Mouse (Mus musculus) midbrain, embryonic 11.5 days (tissue): ENCODE measurements around the gene Cyp2d34. TPM values are rescaled to one million over a fixed set of nuclear protein-coding genes. Genes with fewer than 3 reads are reported as not detected.

Source experiments
- ATAC-seq: fragments of 200-750 bp; cut with Nextera tagmentation; 2 replicates; pipeline ENCODE4 v1.8.0; 2017; ENCODE audit warnings: moderate TSS enrichment, moderate library complexity; ENCODE audit not compliant: low FRiP score
- DNase-seq: peaks from one replicate; pipeline ENCODE4 v3.0.0; 2015; ENCODE audit warnings: low spot score; ENCODE audit errors: missing footprints
- H3K27ac ChIP-seq: fragments of 300-500 bp; sonication (generic); 2 replicates; pipeline ENCODE4 v1.5.1; 2014; ENCODE audit warnings: low read depth, low read length
- H3K27me3 ChIP-seq: fragments of 300-500 bp; sonication (generic); 2 replicates; pipeline ENCODE4 v1.6.1; 2014; ENCODE audit warnings: mild to moderate bottlenecking, low read length, moderate library complexity, mixed read lengths; ENCODE audit not compliant: control insufficient read depth, insufficient read depth
- H3K36me3 ChIP-seq: fragments of 300-500 bp; sonication (generic); 2 replicates; pipeline ENCODE4 v1.6.1; 2014; ENCODE audit warnings: mild to moderate bottlenecking, low read length, moderate library complexity, mixed read lengths; ENCODE audit not compliant: control insufficient read depth, insufficient read depth
- H3K4me1 ChIP-seq: fragments of 300-500 bp; sonication (generic); 2 replicates; pipeline ENCODE4 v1.6.1; 2014; ENCODE audit warnings: low read length; ENCODE audit not compliant: control insufficient read depth, insufficient read depth
- H3K4me2 ChIP-seq: fragments of 300-500 bp; sonication (generic); 2 replicates; pipeline ENCODE4 v1.6.1; 2014; ENCODE audit warnings: mild to moderate bottlenecking, moderate library complexity
- H3K4me3 ChIP-seq: fragments of 300-500 bp; sonication (generic); 2 replicates; pipeline ENCODE4 v1.5.1; 2014; ENCODE audit warnings: low read depth, low read length
- H3K9ac ChIP-seq: fragments of 300-500 bp; sonication (generic); 2 replicates; pipeline ENCODE4 v1.6.1; 2014; ENCODE audit warnings: low read length
- H3K9me3 ChIP-seq: fragments of 300-500 bp; sonication (generic); 2 replicates; pipeline ENCODE4 v1.6.1; 2016; ENCODE audit warnings: low read length; ENCODE audit not compliant: control insufficient read depth
- WGBS: fragments of 180-500 bp; shearing (Covaris S2); extraction: QIAGEN DNeasy Blood & Tissue Kit; methylation state at CpG from one replicate; pipeline ENCODE4 v1.1.7; 2014; 5-methylcytosine and 5-hydroxymethylcytosine counted together
- polyA plus RNA-seq: library from polyadenylated mRNA; unstranded; fragments of >200 nt; fragmentation: Nextera tagmentation; extraction: Ambion mirVana; gene quantifications from 2 replicates; pipeline ENCODE4 v1.2.1, GENCODE M21; 2014

The Cyp2d34 gene
- not detected in 2 replicates for polyA plus RNA-seq

DNA sequence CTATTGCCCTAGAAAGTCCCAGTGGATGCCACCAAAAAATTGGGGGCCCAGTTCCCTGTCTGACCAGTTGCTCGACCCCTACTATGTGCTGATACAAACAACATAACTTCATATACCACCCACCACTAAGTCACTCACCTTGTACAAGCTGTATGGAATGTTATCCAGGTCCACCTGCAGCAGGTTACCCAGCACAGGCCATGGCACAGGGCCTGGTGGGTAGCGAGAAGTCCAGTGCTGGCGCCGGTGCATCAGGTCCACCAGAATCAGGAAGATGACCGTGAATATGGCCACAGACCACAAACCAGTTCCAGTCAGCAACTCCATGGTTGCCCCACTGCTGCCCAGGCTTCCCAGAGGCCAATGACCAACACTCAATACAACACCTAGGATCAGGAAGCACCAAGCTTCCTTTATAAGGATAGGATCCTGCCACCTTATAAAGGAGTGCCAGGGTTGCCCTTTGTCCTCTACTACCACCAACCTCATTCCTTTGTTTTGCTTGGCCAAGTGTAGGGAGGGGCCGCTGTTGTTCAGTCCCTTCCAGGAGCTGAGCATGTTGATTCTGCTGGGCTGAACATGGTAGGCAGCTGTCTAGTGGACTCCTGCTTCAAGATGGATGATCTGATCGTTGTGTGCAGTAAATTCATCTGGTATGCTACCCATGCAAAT, at the start of gene Cyp2d34:
Gene Cyp2d34 (minus strand): TSS at position 416 of the 672 bp plus-strand sequence.
- no peak within 1 kb of the TSS for H3K4me2 ChIP-seq
- WGBS = 91% methylated on average over 7 of the region's 7 CpGs
- ATAC-seq (no peak), DNase-seq (no peak)
- no peak within 1 kb of the TSS for H3K27ac ChIP-seq
- H3K4me1 ChIP-seq = no peaks in the 10 kb centered on the region
- H3K36me3 ChIP-seq = no peaks in the 10 kb centered on the region
- H3K9ac ChIP-seq = no peak within 1 kb of the TSS
- H3K4me3 ChIP-seq = no peak within 1 kb of the TSS
- H3K9me3 ChIP-seq = no peaks in the 10 kb centered on the region
- no peaks in the 10 kb centered on the region for H3K27me3 ChIP-seq

DNA sequence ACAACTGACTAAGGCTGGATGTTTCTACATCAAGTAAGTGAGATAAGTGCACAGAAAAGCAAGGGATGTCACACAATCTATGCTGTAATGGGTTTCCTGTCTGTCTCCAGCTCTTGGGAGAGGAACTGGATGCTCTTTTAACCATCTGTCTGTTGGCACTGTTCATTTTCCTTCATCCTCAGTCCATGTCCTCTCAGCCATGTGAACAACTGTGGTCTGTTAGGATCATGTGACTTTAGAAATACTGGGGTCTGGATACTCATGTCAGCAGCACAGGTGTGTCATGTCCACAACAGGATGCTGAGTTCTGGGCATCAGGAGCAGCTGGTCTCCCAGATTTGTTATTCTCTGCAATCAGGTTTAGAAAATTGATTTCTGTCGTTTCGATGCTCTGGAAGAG, 35.6 kb upstream of the Cyp2d34 start:
- Histone ChIP-seq H3K9me3 (no peaks in the 10 kb centered on the region), H3K27me3 (no peaks in the 10 kb centered on the region), H3K4me3 (no peak overlapping the region), H3K36me3 (no peaks in the 10 kb centered on the region), H3K4me1 (no peaks in the 10 kb centered on the region), H3K9ac (no peak overlapping the region), H3K4me2 (no peak overlapping the region), H3K27ac (no peak overlapping the region)
- ATAC-seq (no peak), DNase-seq (no peak)
- 85% methylated on average over 2 of the region's 2 CpGs for WGBS

DNA sequence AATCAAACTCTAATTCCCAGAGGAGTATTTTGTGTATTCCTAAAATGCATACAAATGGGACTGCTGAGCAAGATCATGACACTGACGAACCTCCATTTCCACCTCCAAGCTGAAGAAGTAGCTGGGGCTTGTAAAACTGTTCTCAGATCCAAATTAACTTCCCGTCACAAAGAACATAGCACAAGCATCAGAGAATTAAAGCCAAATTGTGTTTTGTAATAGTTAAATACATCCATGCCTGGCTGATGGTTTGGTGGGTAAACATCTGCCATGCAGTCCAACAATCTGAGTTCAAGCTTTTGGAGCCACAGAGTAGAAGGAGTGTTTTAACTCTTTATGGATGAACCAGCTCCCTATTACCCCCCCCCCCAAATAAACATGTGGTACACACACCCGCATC, 23.6 kb upstream of the Cyp2d34 start:
- no peak for ATAC-seq
- 84% methylated on average over 3 of the region's 3 CpGs for WGBS
- H3K4me1 ChIP-seq = no peaks in the 10 kb centered on the region
- no peak overlapping the region for H3K27ac ChIP-seq
- no peak for DNase-seq
- H3K9me3 ChIP-seq = no peaks in the 10 kb centered on the region
- no peaks in the 10 kb centered on the region for H3K27me3 ChIP-seq
- H3K4me3 ChIP-seq = no peak overlapping the region
- H3K36me3 ChIP-seq = no peaks in the 10 kb centered on the region
- no peak overlapping the region for H3K4me2 ChIP-seq
- H3K9ac ChIP-seq = no peak overlapping the region

DNA sequence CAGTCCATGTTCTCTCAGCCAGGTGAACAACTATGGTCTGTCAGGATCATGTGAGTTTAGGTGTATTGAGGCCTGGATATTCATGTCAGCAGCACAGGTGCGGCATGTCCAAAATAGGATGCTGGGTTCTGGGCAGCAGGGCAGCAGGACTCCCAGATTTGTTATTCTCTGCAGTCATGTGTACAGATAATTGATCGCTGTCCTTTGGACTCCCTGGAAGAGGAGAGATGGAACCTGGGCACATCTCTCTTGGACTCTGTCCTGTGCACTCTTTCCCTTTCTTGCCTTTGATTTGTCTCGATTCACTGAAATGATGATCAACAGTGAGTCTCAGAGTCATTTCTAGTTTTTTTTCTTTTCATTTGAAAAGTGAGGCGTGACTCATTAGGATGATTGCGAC, 23.0 kb upstream of the Cyp2d34 start:
- Histone ChIP-seq H3K36me3 (no peaks in the 10 kb centered on the region), H3K9me3 (no peaks in the 10 kb centered on the region), H3K4me3 (no peak overlapping the region), H3K4me1 (no peaks in the 10 kb centered on the region), H3K4me2 (no peak overlapping the region), H3K9ac (no peak overlapping the region), H3K27ac (no peak overlapping the region), H3K27me3 (no peaks in the 10 kb centered on the region)
- ATAC-seq (no peak), DNase-seq (no peak)
- WGBS = 90% methylated on average over 5 of the region's 5 CpGs

DNA sequence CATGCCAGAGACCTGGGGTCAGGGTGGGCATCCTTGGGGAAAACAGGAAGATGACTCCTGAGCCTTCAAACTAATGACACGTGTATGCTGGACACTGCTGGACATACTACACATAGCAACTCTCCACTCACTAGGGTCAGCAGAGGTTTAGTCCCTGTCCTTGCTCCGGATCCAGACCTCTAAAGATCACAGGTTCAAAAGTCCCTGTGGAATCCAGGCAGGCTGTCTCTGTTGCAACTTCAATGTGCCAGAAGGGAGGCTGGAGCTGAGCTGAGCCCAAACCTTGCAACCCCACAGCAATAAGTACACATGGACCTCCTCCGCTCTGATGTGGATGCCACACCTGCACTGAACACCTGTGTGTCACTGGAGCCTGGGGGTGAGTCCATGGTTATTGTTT, 22.0 kb upstream of the Cyp2d34 start:
- ATAC-seq (no peak), DNase-seq (no peak)
- no peaks in the 10 kb centered on the region for H3K4me1 ChIP-seq
- no peaks in the 10 kb centered on the region for H3K36me3 ChIP-seq
- no peak overlapping the region for H3K27ac ChIP-seq
- no peaks in the 10 kb centered on the region for H3K9me3 ChIP-seq
- no peaks in the 10 kb centered on the region for H3K27me3 ChIP-seq
- no peak overlapping the region for H3K4me3 ChIP-seq
- H3K9ac ChIP-seq = no peak overlapping the region
- WGBS = 77% methylated on average over 3 of the region's 3 CpGs
- no peak overlapping the region for H3K4me2 ChIP-seq

DNA sequence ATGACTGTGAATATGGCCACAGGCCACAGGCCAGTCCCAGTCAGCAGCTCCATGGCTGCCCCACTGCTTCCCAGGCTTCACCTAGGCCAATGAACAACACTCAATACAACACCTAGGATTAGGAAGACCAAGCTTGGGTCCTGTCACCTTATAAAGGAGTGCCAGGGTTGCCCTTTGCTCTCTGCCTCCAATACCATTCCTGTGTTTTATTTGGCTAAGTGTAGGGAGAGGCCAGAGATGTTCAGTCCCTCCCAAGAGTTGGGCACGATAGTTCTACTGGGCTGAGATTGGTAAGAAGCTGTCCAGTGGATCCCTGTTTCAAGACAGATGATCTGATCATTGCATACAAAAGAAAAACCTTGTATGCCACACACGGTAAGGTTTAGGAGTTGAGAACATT, 21.2 kb upstream of the Cyp2d34 start:
- 84% methylated on average over 2 of the region's 2 CpGs for WGBS
- no peak overlapping the region for H3K27ac ChIP-seq
- no peak overlapping the region for H3K4me3 ChIP-seq
- no peak for DNase-seq
- no peaks in the 10 kb centered on the region for H3K27me3 ChIP-seq
- no peaks in the 10 kb centered on the region for H3K9me3 ChIP-seq
- H3K36me3 ChIP-seq = no peaks in the 10 kb centered on the region
- no peak overlapping the region for H3K4me2 ChIP-seq
- 0 out of 2 replicates have a peak, but pooled peaks cover under 1% of the 10 kb centered on the region for H3K4me1 ChIP-seq
- ATAC-seq = no peak
- no peak overlapping the region for H3K9ac ChIP-seq

DNA sequence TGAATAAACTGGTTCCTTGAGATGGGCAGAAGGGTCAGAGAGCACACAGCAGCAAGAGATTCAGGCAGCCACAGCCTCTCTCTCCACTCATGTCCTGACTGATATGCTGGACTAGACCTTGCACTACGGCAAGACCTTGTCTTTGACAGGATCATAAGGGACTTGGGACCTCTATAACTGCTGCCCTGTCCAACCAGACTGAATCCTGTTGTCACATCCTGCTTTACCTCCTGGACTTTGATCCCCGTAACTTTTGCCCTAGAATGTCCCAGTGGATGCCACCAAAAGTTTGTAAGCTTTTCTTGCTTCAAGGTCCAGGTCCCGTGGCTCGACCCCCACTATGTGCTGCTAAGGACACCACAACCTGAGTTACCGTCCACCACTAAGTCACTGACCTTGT, 20.6 kb upstream of the Cyp2d34 start:
- ATAC-seq (no peak), DNase-seq (no peak)
- no peak overlapping the region for H3K4me3 ChIP-seq
- WGBS = 81% methylated on average over 5 of the region's 5 CpGs
- H3K27ac ChIP-seq = no peak overlapping the region
- 0 out of 2 replicates have a peak, but pooled peaks cover 2% of the 10 kb centered on the region for H3K4me1 ChIP-seq
- no peaks in the 10 kb centered on the region for H3K36me3 ChIP-seq
- H3K4me2 ChIP-seq = no peak overlapping the region
- H3K9ac ChIP-seq = no peak overlapping the region
- no peaks in the 10 kb centered on the region for H3K9me3 ChIP-seq
- H3K27me3 ChIP-seq = no peaks in the 10 kb centered on the region

DNA sequence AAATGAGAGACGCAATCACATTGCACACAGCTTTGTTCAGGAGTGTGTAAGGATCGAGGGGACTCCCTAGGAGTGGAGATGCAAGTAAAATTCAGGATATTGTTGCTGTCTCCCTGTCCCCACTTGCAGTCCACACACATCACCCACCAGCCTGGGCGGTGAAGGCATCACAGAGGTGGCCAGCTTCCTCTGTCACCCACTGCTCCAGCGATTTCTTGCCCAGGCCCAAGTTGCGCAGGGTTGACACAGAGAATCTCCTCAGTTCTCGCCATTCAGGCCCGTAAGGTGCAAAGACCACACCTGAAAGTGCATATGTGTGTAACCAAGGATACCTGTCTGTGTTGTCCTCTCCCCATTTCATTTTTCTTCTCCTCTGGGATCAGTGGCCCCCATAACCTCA, 19.5 kb upstream of the Cyp2d34 start:
- H3K4me1 ChIP-seq = 0 out of 2 replicates have a peak, but pooled peaks cover 2% of the 10 kb centered on the region
- H3K36me3 ChIP-seq = no peaks in the 10 kb centered on the region
- DNase-seq (no peak), ATAC-seq (no peak)
- WGBS = 89% methylated on average over 7 of the region's 7 CpGs
- H3K4me3 ChIP-seq = no peak overlapping the region
- no peak overlapping the region for H3K27ac ChIP-seq
- H3K9ac ChIP-seq = no peak overlapping the region
- no peaks in the 10 kb centered on the region for H3K27me3 ChIP-seq
- no peaks in the 10 kb centered on the region for H3K9me3 ChIP-seq
- H3K4me2 ChIP-seq = no peak overlapping the region

DNA sequence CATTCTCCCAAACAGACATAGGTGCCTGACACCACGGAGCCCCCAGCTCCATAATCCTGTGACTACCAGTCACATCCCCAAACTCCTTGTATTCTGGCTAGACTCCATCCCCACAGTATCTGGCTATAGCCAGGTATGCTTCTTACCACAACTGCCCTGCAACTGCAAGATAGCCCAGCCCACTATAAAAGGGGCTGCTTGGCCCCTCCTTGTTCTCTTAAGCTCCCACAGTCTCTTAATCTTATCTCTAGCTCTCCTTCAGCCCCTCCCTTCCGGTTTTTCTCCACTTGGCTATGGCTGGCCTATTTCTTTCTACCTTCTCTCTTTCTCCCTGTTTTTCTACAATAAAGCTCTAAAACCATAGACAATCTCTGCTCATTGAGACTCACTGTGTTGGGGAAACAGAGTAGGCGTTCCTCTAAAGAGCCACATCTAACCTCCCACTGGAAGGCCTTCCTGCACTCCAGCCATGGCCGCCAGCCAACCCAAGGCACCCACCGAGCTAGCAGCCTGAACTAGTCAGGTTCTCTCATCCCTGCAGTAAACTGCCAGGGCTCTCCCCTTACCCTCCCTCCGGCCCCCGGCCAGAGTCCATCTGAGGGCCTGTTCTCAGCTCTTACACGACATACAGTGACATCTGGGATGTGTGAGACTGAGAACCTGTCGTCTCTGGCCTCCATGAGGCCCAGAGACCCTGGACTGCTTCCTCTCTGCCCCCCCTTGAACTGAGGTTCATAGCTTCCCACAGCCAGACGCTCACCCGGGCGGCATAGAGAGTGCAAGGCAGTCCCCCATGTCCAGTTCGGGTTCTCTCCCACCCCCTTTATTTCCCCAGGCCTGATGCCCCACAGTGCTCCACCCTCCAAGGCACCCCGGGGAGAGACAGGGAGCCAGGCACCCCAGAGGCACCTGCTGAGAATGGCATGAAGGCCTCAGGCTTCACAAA, 16.7 kb upstream of the Cyp2d34 start:
- Histone ChIP-seq H3K4me3 (no peak overlapping the region), H3K4me1 (0 out of 2 replicates have a peak, but pooled peaks cover 2% of the 10 kb centered on the region), H3K9ac (no peak overlapping the region), H3K27ac (no peak overlapping the region), H3K9me3 (no peaks in the 10 kb centered on the region), H3K4me2 (no peak overlapping the region), H3K36me3 (no peaks in the 10 kb centered on the region), H3K27me3 (no peaks in the 10 kb centered on the region)
- WGBS = 83% methylated on average over 14 of the region's 14 CpGs
- no peak for ATAC-seq
- DNase-seq = no peak
